Mouse (Mus musculus): Measurements from ENCODE around the gene Trp53rkb. TPM values are rescaled to one million over a fixed set of nuclear protein-coding genes. Genes with fewer than 3 reads are reported as not detected.
"Not testable (repeated sequence)": the region's sequence is repeated elsewhere in the genome, so short reads cannot be mapped to it uniquely, and the experiment has no call there.

Gene Trp53rkb
- polyA plus RNA-seq, 1 experiment from 2014 or later: 7.8 TPM

GRCm38 (mm10) chr2:166773587-166773986 lies 18.7 kb upstream of the Trp53rkb start:
- Histone ChIP-seq H3K27me3 (replicated peaks) (no peaks in the 10 kb centered on the region), H3K9me3 (no peaks in the 10 kb centered on the region)

GRCm38 (mm10) chr2:166774275-166774674 lies 18.1 kb upstream of the Trp53rkb start:
- H3K9me3 ChIP-seq: no peaks in the 10 kb centered on the region
- H3K9ac ChIP-seq: no peak overlapping the region
- no peaks in the 10 kb centered on the region for H3K36me3 ChIP-seq
- H3K27me3 ChIP-seq (replicated peaks): no peaks in the 10 kb centered on the region
- H3K4me3 ChIP-seq (replicated peaks): no peak overlapping the region
- 84% methylated on average over 10 of the region's 10 CpGs for WGBS
- H3K4me2 ChIP-seq: no peak overlapping the region
- H3K27ac ChIP-seq: no peak overlapping the region
- ATAC-seq (ENCODE audit: insufficient read depth, low FRiP score, low read depth): no peak
- H3K4me1 ChIP-seq: no peaks in the 10 kb centered on the region

More at GRCm38 (mm10) chr2:166773587-166773986, 18.7 kb upstream of the Trp53rkb start:
- WGBS: 76% methylated on average over 10 of the region's 10 CpGs
- Histone ChIP-seq H3K4me1 (no peaks in the 10 kb centered on the region), H3K4me3 (replicated peaks) (no peak overlapping the region), H3K36me3 (no peaks in the 10 kb centered on the region), H3K4me2 (no peak overlapping the region), H3K9ac (no peak overlapping the region), H3K27ac (no peak overlapping the region)
- no peak for ATAC-seq (ENCODE audit: insufficient read depth, low FRiP score, low read depth)

- ATAC-seq (ENCODE audit: insufficient read depth, low FRiP score, low read depth): no peak
- 71% methylated on average over 11 of the region's 11 CpGs for WGBS
- H3K9ac ChIP-seq: no peak overlapping the region
- H3K4me1 ChIP-seq: no peaks in the 10 kb centered on the region
- H3K27me3 ChIP-seq (replicated peaks): no peaks in the 10 kb centered on the region
- no peak overlapping the region for H3K4me3 ChIP-seq (replicated peaks)
- no peak overlapping the region for H3K27ac ChIP-seq
- H3K9me3 ChIP-seq: no peaks in the 10 kb centered on the region
- H3K4me2 ChIP-seq: no peak overlapping the region
- H3K36me3 ChIP-seq: no peaks in the 10 kb centered on the region
Measured at GRCm38 (mm10) chr2:166775357-166775893, 16.9 kb upstream of the Trp53rkb start.

GRCm38 (mm10) chr2:166776272-166776671 lies 16.1 kb upstream of the Trp53rkb start:
- H3K27me3 ChIP-seq (replicated peaks): no peaks in the 10 kb centered on the region
- H3K27ac ChIP-seq: no peak overlapping the region
- H3K4me2 ChIP-seq: no peak overlapping the region
- 14% methylated on average over 2 of the region's 2 CpGs for WGBS
- no peak overlapping the region for H3K9ac ChIP-seq
- H3K9me3 ChIP-seq: no peaks in the 10 kb centered on the region
- ATAC-seq (ENCODE audit: insufficient read depth, low FRiP score, low read depth): no peak
- no peaks in the 10 kb centered on the region for H3K4me1 ChIP-seq
- H3K4me3 ChIP-seq (replicated peaks): no peak overlapping the region
- no peaks in the 10 kb centered on the region for H3K36me3 ChIP-seq

GRCm38 (mm10) chr2:166779956-166780355 lies 12.4 kb upstream of the Trp53rkb start:
- no peak for ATAC-seq (ENCODE audit: insufficient read depth, low FRiP score, low read depth)
- Histone ChIP-seq H3K36me3 (no peaks in the 10 kb centered on the region), H3K27me3 (replicated peaks) (no peaks in the 10 kb centered on the region), H3K27ac (no peak overlapping the region), H3K4me3 (replicated peaks) (no peak overlapping the region), H3K9me3 (no peaks in the 10 kb centered on the region), H3K9ac (no peak overlapping the region), H3K4me1 (no peaks in the 10 kb centered on the region), H3K4me2 (no peak overlapping the region)
- 73% methylated on average over 8 of the region's 8 CpGs for WGBS

GRCm38 (mm10) chr2:166780980-166781578 lies 11.3 kb upstream of the Trp53rkb start:
- Histone ChIP-seq H3K27me3 (replicated peaks) (no peaks in the 10 kb centered on the region), H3K4me2 (no peak overlapping the region), H3K4me1 (peaks cover 6% of the 10 kb centered on the region), H3K4me3 (replicated peaks) (no peak overlapping the region), H3K27ac (no peak overlapping the region), H3K9me3 (no peaks in the 10 kb centered on the region), H3K9ac (no peak overlapping the region), H3K36me3 (no peaks in the 10 kb centered on the region)
- whole genome bisulfite sequencing: 13% methylated on average over 9 of the region's 9 CpGs
- no peak for ATAC-seq (ENCODE audit: insufficient read depth, low FRiP score, low read depth)

- H3K4me3 ChIP-seq (replicated peaks): no peak overlapping the region
- H3K9me3 ChIP-seq: no peaks in the 10 kb centered on the region
- no peaks in the 10 kb centered on the region for H3K27me3 ChIP-seq (replicated peaks)
- H3K36me3 ChIP-seq: no peaks in the 10 kb centered on the region
- no peak overlapping the region for H3K4me2 ChIP-seq
- 83% methylated on average over 6 of the region's 6 CpGs for whole genome bisulfite sequencing
- no peak for ATAC-seq (ENCODE audit: insufficient read depth, low FRiP score, low read depth)
- H3K4me1 ChIP-seq: peaks cover 7% of the 10 kb centered on the region
- no peak overlapping the region for H3K9ac ChIP-seq
- no peak overlapping the region for H3K27ac ChIP-seq
Measured at GRCm38 (mm10) chr2:166784376-166784775, 8.0 kb upstream of the Trp53rkb start.

- H3K4me1 ChIP-seq: peaks cover 7% of the 10 kb centered on the region
- no peak overlapping the region for H3K27ac ChIP-seq
- H3K9ac ChIP-seq: peak overlapping the region; percentile 76
- H3K27me3 ChIP-seq (replicated peaks): no peaks in the 10 kb centered on the region
- no peaks in the 10 kb centered on the region for H3K9me3 ChIP-seq
- peak; percentile 93 for ATAC-seq (ENCODE audit: insufficient read depth, low FRiP score, low read depth)
- whole genome bisulfite sequencing: under 1% methylated on average over 35 of the region's 35 CpGs
- H3K4me2 ChIP-seq: peak overlapping the region; percentile 87
- H3K4me3 ChIP-seq (replicated peaks): peak overlapping the region; percentile 67
- no peaks in the 10 kb centered on the region for H3K36me3 ChIP-seq
Measured at GRCm38 (mm10) chr2:166786353-166787004, 5.9 kb upstream of the Trp53rkb start.

- 73% methylated on average over 5 of the region's 5 CpGs for WGBS
- Histone ChIP-seq H3K9me3 (no peaks in the 10 kb centered on the region), H3K4me3 (replicated peaks) (no peak overlapping the region), H3K4me2 (no peak overlapping the region), H3K36me3 (peaks cover 7% of the 10 kb centered on the region; the same call in 1 of the 2 replicates), H3K9ac (no peak overlapping the region), H3K27ac (no peak overlapping the region), H3K27me3 (replicated peaks) (no peaks in the 10 kb centered on the region), H3K4me1 (peaks cover 12% of the 10 kb centered on the region)
- no peak for ATAC-seq (ENCODE audit: insufficient read depth, low FRiP score, low read depth)
Measured at GRCm38 (mm10) chr2:166791738-166792137, 593 bp upstream of the Trp53rkb start.

GRCm38 (mm10) chr2:166793542-166794214 lies 1.3 kb downstream of the Trp53rkb start:
- H3K4me1 ChIP-seq: peaks cover 12% of the 10 kb centered on the region
- H3K36me3 ChIP-seq: peaks cover 13% of the 10 kb centered on the region; the same call in 1 of the 2 replicates
- H3K27me3 ChIP-seq (replicated peaks); H3K9me3 ChIP-seq: not testable (repeated sequence)
- peak overlapping the region; percentile 63 for H3K27ac ChIP-seq
- peak; percentile 95 for ATAC-seq (ENCODE audit: insufficient read depth, low FRiP score, low read depth)
- peak overlapping the region; percentile 69 for H3K4me2 ChIP-seq
- H3K4me3 ChIP-seq (replicated peaks): peak overlapping the region; percentile 81
- H3K9ac ChIP-seq: peak overlapping the region; percentile 80
- WGBS: under 1% methylated on average over 70 of the region's 76 CpGs

- Histone ChIP-seq H3K36me3 (peaks cover 13% of the 10 kb centered on the region; the same call in 1 of the 2 replicates), H3K27me3 (replicated peaks) (no peaks in the 10 kb centered on the region), H3K9me3 (no peaks in the 10 kb centered on the region), H3K4me3 (replicated peaks) (no peak overlapping the region), H3K27ac (no peak overlapping the region), H3K4me2 (no peak overlapping the region), H3K9ac (no peak overlapping the region), H3K4me1 (peaks cover under 1% of the 10 kb centered on the region; the same call in 1 of the 2 replicates)
- WGBS: 77% methylated on average over 11 of the region's 11 CpGs
- no peak for ATAC-seq (ENCODE audit: insufficient read depth, low FRiP score, low read depth)
Measured at GRCm38 (mm10) chr2:166799615-166800472, 7.5 kb downstream of the Trp53rkb start.

All from stomach, embryonic 15.5 days (tissue).